Mouse (Mus musculus) midbrain, embryonic 15.5 days (tissue): ENCODE measurements at regions not wholly inside any gene's neighbourhood (a gene's known extent, or its start where the extent isn't known, plus 50 kb on each side); places are given as distances from the start of the nearest gene placed in this dataset.

Source experiments
- ATAC-seq: fragments of 200-750 bp; cut with Nextera tagmentation; replicated peaks from 2 replicates; pipeline ENCODE4 v1.8.0; 2017; ENCODE audit warnings: moderate TSS enrichment
- H3K27ac ChIP-seq: fragments of 300-500 bp; sonication (generic); 2 replicates; pipeline ENCODE4 v1.5.1; 2015; ENCODE audit warnings: mild to moderate bottlenecking, inconsistent platforms
- H3K27me3 ChIP-seq: fragments of 300-500 bp; sonication (generic); replicated peaks from 2 replicates; pipeline ENCODE4 v1.6.1; 2015; ENCODE audit warnings: inconsistent platforms
- H3K36me3 ChIP-seq: fragments of 300-500 bp; sonication (generic); replicated peaks from 2 replicates; pipeline ENCODE4 v1.6.1; 2015; ENCODE audit warnings: inconsistent platforms
- H3K4me1 ChIP-seq: fragments of 300-500 bp; sonication (generic); 2 replicates; pipeline ENCODE4 v1.6.1; 2015; ENCODE audit warnings: inconsistent platforms
- H3K4me2 ChIP-seq: fragments of 300-500 bp; sonication (generic); 2 replicates; pipeline ENCODE4 v1.6.1; 2015; ENCODE audit warnings: inconsistent platforms, mild to moderate bottlenecking, moderate library complexity
- H3K4me3 ChIP-seq: fragments of 300-500 bp; sonication (generic); 2 replicates; pipeline ENCODE4 v1.5.1; 2015; ENCODE audit warnings: mild to moderate bottlenecking, inconsistent platforms
- H3K9ac ChIP-seq: fragments of 300-500 bp; sonication (generic); 2 replicates; pipeline ENCODE4 v1.6.1; 2015; ENCODE audit warnings: mild to moderate bottlenecking, inconsistent platforms
- H3K9me3 ChIP-seq: fragments of 300-500 bp; sonication (generic); 2 replicates; pipeline ENCODE4 v1.6.1; 2016; ENCODE audit warnings: inconsistent platforms
- WGBS: fragments of 180-500 bp; shearing (Covaris S2); methylation state at CpG from one replicate; pipeline ENCODE4 v1.1.7; 2015; ENCODE audit warnings: mixed read lengths; 5-methylcytosine and 5-hydroxymethylcytosine counted together

GRCm38 (mm10) chr10:115664567-115664966 lies 77.0 kb upstream of the Lgr5 start:
- Histone ChIP-seq H3K36me3 (no peaks in the 10 kb centered on the region), H3K27me3 (no peaks in the 10 kb centered on the region), H3K27ac (no peak overlapping the region), H3K9ac (no peak overlapping the region), H3K9me3 (no peaks in the 10 kb centered on the region), H3K4me1 (no peaks in the 10 kb centered on the region), H3K4me3 (peak overlapping the region; percentile 25), H3K4me2 (peak overlapping the region; percentile 42)
- 42% methylated on average over 19 of the region's 19 CpGs for WGBS
- ATAC-seq = peak; percentile 89

- H3K27me3 ChIP-seq = no peaks in the 10 kb centered on the region
- no peak for ATAC-seq
- WGBS = 89% methylated on average over 2 of the region's 2 CpGs
- H3K4me3 ChIP-seq = no peak overlapping the region
- no peaks in the 10 kb centered on the region for H3K9me3 ChIP-seq
- no peaks in the 10 kb centered on the region for H3K36me3 ChIP-seq
- H3K4me2 ChIP-seq = no peak overlapping the region
- no peak overlapping the region for H3K9ac ChIP-seq
- H3K4me1 ChIP-seq = no peaks in the 10 kb centered on the region
- no peak overlapping the region for H3K27ac ChIP-seq
Measured at GRCm38 (mm10) chr10:115676661-115677060, 89.1 kb upstream of the Lgr5 start.

DNA sequence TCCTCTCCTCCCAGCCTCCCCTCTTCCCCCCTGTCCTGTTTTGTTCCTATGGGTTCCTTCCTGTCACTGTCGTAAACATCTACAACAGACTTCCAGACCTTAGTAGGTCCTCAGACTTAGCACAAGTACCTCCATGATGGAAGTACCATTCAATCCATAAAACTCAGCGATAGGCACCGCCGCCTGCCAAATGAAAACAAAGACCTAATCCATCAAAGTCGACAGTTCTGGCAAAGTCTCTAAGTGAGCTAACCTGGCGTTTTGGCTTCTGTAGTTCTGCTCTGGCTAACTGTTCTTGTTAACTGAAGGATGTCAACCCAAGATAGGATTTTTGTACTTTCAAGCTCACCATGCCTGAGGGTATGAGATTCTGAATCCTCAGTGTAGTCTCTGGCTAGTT lies 93.5 kb upstream of the Lgr5 start:
- H3K9me3 ChIP-seq = no peaks in the 10 kb centered on the region
- no peak overlapping the region for H3K4me2 ChIP-seq
- H3K9ac ChIP-seq = no peak overlapping the region
- no peaks in the 10 kb centered on the region for H3K36me3 ChIP-seq
- WGBS = 76% methylated on average over 6 of the region's 6 CpGs
- no peak for ATAC-seq
- no peak overlapping the region for H3K4me3 ChIP-seq
- no peaks in the 10 kb centered on the region for H3K27me3 ChIP-seq
- no peaks in the 10 kb centered on the region for H3K4me1 ChIP-seq
- H3K27ac ChIP-seq = no peak overlapping the region

GRCm38 (mm10) chr10:115691939-115692338 lies 104.4 kb upstream of the Lgr5 start:
- no peak for ATAC-seq
- no peaks in the 10 kb centered on the region for H3K36me3 ChIP-seq
- H3K27ac ChIP-seq = no peak overlapping the region
- H3K27me3 ChIP-seq = no peaks in the 10 kb centered on the region
- WGBS = 92% methylated on average over 4 of the region's 4 CpGs
- no peak overlapping the region for H3K9ac ChIP-seq
- no peak overlapping the region for H3K4me2 ChIP-seq
- H3K4me1 ChIP-seq = no peaks in the 10 kb centered on the region
- no peak overlapping the region for H3K4me3 ChIP-seq
- no peaks in the 10 kb centered on the region for H3K9me3 ChIP-seq

DNA sequence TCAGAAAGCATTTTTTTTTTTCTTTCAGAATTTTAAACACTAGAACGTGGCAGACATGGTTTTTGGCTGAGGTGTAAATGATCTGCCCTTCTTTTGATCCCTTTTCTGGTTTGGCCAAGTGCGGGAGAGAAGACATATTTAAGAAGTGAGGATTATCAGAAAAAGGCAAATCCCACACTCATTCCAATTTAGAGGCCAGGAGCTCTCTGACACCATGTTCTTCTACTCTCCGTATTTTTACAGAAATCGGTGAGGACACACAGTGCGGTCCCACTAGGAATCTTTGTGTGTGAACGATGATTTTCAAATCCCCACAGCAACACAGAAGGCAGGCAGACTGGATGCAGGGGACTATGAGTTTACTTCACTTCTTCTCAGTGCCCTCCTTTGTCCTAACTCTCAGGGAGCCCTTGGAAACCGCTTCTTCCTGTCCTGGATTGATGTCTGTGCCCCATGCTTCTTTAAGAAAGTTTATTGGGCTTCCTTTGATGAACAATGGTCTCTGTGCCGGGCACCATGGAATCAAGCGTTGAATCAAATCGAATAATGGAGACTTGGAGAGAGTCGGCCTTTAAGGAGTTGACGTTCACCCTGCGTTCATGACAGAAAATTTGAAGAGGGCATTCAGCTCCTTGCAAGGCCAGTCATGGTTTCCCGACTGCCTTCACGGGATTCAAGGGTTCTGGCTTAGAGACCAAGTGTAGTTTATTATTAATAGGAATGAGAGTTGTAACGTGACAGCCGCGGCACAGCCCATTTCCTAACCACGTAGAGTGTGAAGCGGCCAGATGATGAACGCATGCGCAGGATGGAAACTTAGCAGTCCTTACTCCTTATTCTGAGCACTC lies 106.6 kb upstream of the Lgr5 start:
- H3K27ac ChIP-seq = no peak overlapping the region
- no peaks in the 10 kb centered on the region for H3K27me3 ChIP-seq
- H3K9ac ChIP-seq = no peak overlapping the region
- no peak for ATAC-seq
- no peaks in the 10 kb centered on the region for H3K36me3 ChIP-seq
- H3K4me3 ChIP-seq = no peak overlapping the region
- 78% methylated on average over 22 of the region's 22 CpGs for WGBS
- no peaks in the 10 kb centered on the region for H3K9me3 ChIP-seq
- no peak overlapping the region for H3K4me2 ChIP-seq
- no peaks in the 10 kb centered on the region for H3K4me1 ChIP-seq

DNA sequence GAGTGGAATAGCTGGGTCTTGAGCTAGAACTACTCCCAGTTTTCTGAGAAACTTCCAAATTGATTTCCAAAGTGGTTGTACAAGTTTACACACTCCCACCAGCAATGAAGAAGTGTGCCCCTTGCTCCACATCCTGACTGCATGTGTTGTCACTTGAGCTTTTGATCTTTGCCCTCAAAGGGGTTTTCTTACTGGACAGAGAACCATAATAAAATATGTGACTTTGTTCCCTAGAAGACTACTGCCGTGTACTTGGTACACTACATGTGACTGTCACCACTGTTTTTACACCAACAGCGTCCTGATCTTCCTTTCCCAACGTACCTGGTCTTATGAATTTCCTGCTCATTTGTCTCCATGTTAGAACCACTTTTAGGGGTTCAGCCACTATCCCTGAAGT lies 114.3 kb upstream of the Tspan8 start:
- ATAC-seq = no peak
- WGBS = 91% methylated on average over 3 of the region's 3 CpGs
- Histone ChIP-seq H3K27ac (no peak overlapping the region), H3K27me3 (no peaks in the 10 kb centered on the region), H3K9me3 (no peaks in the 10 kb centered on the region), H3K4me2 (no peak overlapping the region), H3K4me1 (no peaks in the 10 kb centered on the region), H3K4me3 (no peak overlapping the region), H3K9ac (no peak overlapping the region), H3K36me3 (no peaks in the 10 kb centered on the region)

- Histone ChIP-seq H3K9me3 (no peaks in the 10 kb centered on the region), H3K36me3 (no peaks in the 10 kb centered on the region), H3K27ac (no peak overlapping the region), H3K4me3 (no peak overlapping the region), H3K27me3 (no peaks in the 10 kb centered on the region), H3K4me2 (no peak overlapping the region), H3K9ac (no peak overlapping the region), H3K4me1 (no peaks in the 10 kb centered on the region)
- WGBS = 70% methylated on average over 14 of the region's 14 CpGs
- ATAC-seq = no peak
Measured at GRCm38 (mm10) chr10:115708623-115709022, 108.0 kb upstream of the Tspan8 start.

- 64% methylated on average over 6 of the region's 6 CpGs for WGBS
- no peak for ATAC-seq
- no peak overlapping the region for H3K27ac ChIP-seq
Measured at GRCm38 (mm10) chr10:115713896-115714295, 102.7 kb upstream of the Tspan8 start.

GRCm38 (mm10) chr10:115716178-115716577 lies 100.5 kb upstream of the Tspan8 start:
- H3K27ac ChIP-seq = no peak overlapping the region

More at GRCm38 (mm10) chr10:115713896-115714295, 102.7 kb upstream of the Tspan8 start:
- Histone ChIP-seq H3K27me3 (no peaks in the 10 kb centered on the region), H3K4me1 (no peaks in the 10 kb centered on the region), H3K36me3 (no peaks in the 10 kb centered on the region), H3K4me3 (no peak overlapping the region), H3K9ac (no peak overlapping the region), H3K4me2 (no peak overlapping the region), H3K9me3 (no peaks in the 10 kb centered on the region)

DNA sequence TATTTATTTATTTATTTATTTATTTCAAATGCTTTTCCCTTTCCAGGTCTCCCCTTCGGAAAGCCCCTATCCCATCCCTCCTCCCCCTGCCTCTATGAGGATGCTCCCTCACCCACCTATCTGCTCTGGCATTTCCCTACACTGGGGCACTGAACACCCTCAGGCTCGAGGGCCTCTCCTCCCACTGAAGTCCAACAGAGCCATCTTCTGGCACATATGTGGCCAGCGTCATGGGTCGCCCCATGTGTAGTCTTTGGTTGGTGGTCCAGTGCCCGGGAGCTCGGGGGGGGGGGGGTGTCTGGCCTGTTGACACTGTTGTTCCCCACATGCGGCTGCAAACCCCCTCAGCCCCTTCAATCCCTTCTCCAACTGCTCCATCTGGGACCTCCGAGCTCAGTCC lies 99.6 kb upstream of the Tspan8 start:
- no peak overlapping the region for H3K27ac ChIP-seq
- H3K9me3 ChIP-seq = no peaks in the 10 kb centered on the region
- H3K36me3 ChIP-seq = no peaks in the 10 kb centered on the region
- H3K27me3 ChIP-seq = no peaks in the 10 kb centered on the region
- H3K9ac ChIP-seq = no peak overlapping the region
- no peak overlapping the region for H3K4me2 ChIP-seq
- no peak overlapping the region for H3K4me3 ChIP-seq
- H3K4me1 ChIP-seq = no peaks in the 10 kb centered on the region
- WGBS = 91% methylated on average over 8 of the region's 8 CpGs
- ATAC-seq = no peak

More at GRCm38 (mm10) chr10:115716178-115716577, 100.5 kb upstream of the Tspan8 start:
- no peak for ATAC-seq
- 53% methylated on average over 9 of the region's 9 CpGs for WGBS
- H3K4me3 ChIP-seq = no peak overlapping the region
- H3K4me2 ChIP-seq = no peak overlapping the region
- H3K9ac ChIP-seq = no peak overlapping the region
- H3K4me1 ChIP-seq = no peaks in the 10 kb centered on the region
- H3K27me3 ChIP-seq = no peaks in the 10 kb centered on the region
- no peaks in the 10 kb centered on the region for H3K9me3 ChIP-seq
- H3K36me3 ChIP-seq = no peaks in the 10 kb centered on the region

- Histone ChIP-seq H3K4me3 (no peak overlapping the region), H3K4me2 (no peak overlapping the region), H3K27ac (no peak overlapping the region), H3K9ac (no peak overlapping the region), H3K9me3 (no peaks in the 10 kb centered on the region), H3K4me1 (no peaks in the 10 kb centered on the region), H3K27me3 (no peaks in the 10 kb centered on the region), H3K36me3 (no peaks in the 10 kb centered on the region)
- ATAC-seq = no peak
- 92% methylated on average over 3 of the region's 3 CpGs for WGBS
Measured at GRCm38 (mm10) chr10:115722589-115722988, 94.0 kb upstream of the Tspan8 start.

DNA sequence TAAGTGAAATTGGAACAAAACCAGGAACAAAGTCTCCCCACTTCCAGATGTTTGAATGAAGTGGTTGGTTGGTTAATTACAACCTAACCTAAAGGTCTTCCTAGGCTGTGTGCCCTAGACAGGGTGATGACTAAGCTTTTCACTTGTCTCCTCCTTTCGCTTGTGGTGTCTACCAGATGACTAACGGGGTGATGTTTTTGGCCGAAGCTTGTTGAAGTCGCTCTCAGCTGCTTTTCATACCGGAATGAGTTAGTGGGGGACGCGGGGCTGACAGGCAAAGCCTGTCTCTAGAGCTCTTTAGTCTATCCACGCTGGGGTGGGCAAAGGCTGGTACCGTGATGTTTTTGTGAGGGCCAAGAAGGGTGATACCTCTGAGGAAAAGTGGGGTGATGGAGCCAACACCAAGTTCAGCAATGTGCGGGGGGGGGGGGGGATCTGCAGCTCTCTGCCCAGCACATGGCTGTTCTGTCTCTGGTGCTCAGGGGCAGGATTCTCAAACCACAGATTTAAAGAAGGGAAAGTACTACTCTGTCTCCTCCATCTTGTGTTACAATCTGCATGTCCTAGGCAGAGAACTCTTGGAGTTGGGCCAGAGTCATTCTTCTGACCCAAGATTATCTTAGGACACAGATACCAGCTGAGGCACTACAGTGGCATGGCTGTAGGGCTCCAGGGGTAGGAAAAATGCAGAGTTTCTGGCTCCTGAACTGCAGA lies 73.8 kb upstream of the Tspan8 start:
- Histone ChIP-seq H3K9me3 (no peaks in the 10 kb centered on the region), H3K4me1 (no peaks in the 10 kb centered on the region), H3K9ac (no peak overlapping the region), H3K27ac (no peak overlapping the region), H3K36me3 (no peaks in the 10 kb centered on the region), H3K4me3 (no peak overlapping the region), H3K4me2 (no peak overlapping the region), H3K27me3 (no peaks in the 10 kb centered on the region)
- no peak for ATAC-seq
- WGBS = 93% methylated on average over 10 of the region's 10 CpGs

GRCm38 (mm10) chr10:115749844-115750243 lies 66.8 kb upstream of the Tspan8 start:
- 48% methylated on average over 2 of the region's 2 CpGs for WGBS
- Histone ChIP-seq H3K9me3 (no peaks in the 10 kb centered on the region), H3K4me3 (no peak overlapping the region), H3K4me2 (no peak overlapping the region), H3K36me3 (no peaks in the 10 kb centered on the region), H3K4me1 (no peaks in the 10 kb centered on the region), H3K27me3 (no peaks in the 10 kb centered on the region), H3K27ac (no peak overlapping the region), H3K9ac (no peak overlapping the region)
- ATAC-seq = no peak
